Mouse (Mus musculus): ENCODE data around the gene Ism1.

Ism1 gene

GRCm38 (mm10) chr2:139807887-139808286 is 129.9 kb downstream of the Ism1 start:
- in situ Hi-C loops (cut with MboI, MseI): no loop called here
